Mouse (Mus musculus) right cerebral cortex, postnatal 14 days (tissue): ENCODE measurements around the gene Wdr83.

ENCODE experiments used
- DNase-seq: peaks from one replicate; pipeline ENCODE4 v3.0.0; 2022

The Wdr83 gene

GRCm38 (mm10) chr8:85033867-85034266 lies 47.2 kb downstream of the Wdr83 start:
- no peak for DNase-seq

- DNase-seq: no peak
Measured at GRCm38 (mm10) chr8:85032622-85033311, 48.3 kb downstream of the Wdr83 start.

DNA sequence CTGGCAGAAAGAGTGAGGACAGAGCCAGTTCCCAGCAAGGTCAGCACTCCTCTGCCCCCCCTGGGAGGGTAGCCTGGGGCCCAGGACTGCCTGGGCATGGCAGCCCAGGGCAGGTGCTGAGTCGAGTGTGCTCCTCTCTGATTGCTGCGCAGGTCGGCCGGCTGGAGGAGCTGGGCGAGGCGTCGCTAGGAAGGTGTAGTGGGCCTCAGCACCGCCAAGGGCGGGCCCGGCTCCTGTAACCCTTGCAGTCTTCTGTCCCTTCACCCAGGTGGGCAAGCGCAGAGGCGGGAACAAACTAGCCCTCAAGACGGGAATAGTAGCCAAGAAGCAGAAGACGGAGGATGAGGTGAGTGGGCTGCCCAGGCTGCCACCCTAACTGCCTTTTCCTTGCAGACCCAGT lies 51.8 kb downstream of the Wdr83 start:
- DNase-seq: no peak

- no peak for DNase-seq
Measured at GRCm38 (mm10) chr8:85027922-85028321, 53.2 kb downstream of the Wdr83 start.

DNA sequence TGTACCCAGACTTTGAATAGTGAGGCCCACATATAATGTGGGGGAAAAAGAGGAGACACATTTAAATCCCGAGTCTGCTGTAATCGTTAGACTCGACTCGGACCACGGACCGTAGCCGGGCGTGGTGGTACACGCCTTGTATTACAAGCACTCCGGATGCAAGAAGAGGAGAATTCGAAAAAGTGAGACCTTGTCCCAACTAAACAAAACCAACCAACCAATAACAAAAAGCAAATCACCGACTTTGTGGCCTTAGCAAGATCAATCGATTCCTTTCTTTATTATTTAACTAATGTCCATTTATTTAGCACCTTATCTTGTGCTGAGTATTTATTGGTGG lies 53.6 kb downstream of the Wdr83 start:
- no peak for DNase-seq

GRCm38 (mm10) chr8:85026670-85027515 lies 54.2 kb downstream of the Wdr83 start, which contains the start of gene Trir:
Gene Trir (plus strand): TSS chr8:85026823.
- peak; percentile 93 for DNase-seq

DNA sequence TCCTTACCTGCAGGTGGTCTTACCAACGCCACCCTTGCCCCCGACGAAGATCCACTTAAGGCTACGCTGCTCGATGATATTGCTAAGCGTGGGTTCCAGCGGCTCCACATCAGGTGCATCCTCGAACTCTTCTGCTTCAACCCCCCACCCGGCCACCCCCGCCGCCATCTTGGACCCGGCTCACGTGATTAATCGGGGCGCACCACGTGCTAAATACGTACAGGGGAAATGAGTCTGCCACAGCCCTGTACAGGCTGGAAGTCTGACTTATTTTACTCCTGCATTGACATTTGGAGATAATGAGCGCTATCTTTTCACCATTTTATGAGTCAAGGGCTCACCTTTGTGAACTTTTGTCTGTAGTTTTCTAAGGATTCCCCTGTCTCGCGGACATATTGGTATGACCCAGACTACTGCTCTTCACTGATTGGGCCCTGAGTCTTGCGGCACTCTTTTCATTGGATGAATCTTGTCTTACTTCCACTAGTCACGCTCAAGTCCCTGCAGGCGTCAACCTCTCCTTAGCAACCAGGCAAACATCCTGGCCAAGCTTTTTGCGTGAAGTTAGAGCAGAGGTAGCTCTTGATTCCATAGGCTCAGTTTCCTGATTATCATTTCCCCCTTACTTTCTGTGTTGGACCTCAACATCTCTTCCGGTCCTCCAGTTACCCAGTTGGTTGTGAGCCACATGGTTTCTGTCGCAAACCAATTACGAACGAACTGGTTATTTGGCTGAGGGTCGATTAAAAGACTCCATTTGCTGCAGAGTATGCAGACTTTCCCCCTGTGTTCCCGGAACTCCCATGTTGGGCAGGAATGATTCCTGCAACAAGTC lies 55.8 kb downstream of the Wdr83 start, which contains the start of gene Asna1:
Gene Asna1 (minus strand): TSS at position 184 of the 835 bp plus-strand sequence.
- peak; percentile 76 for DNase-seq
